Mouse (Mus musculus) liver, embryonic 11.5 days (tissue): ENCODE data around the gene Pik3cd. TPM values are rescaled to one million over a fixed set of nuclear protein-coding genes. Genes with fewer than 3 reads are reported as not detected.

Source experiments
- ATAC-seq: fragments of 200-750 bp; cut with Nextera tagmentation; replicated peaks from 2 replicates; pipeline ENCODE4 v1.8.0; 2017; ENCODE audit warnings: moderate number of reproducible peaks, mild to moderate bottlenecking, moderate TSS enrichment, moderate library complexity; ENCODE audit not compliant: low FRiP score
- DNase-seq: peaks from one replicate; pipeline ENCODE4 v3.0.0-alpha.2; 2017; ENCODE audit warnings: low spot score
- H3K27ac ChIP-seq: fragments of 300-500 bp; sonication (generic); 2 replicates; pipeline ENCODE4 v1.5.1; 2014; ENCODE audit warnings: mild to moderate bottlenecking, low read depth, low read length, control low read depth
- H3K27me3 ChIP-seq: fragments of 300-500 bp; sonication (generic); replicated peaks from 2 replicates; pipeline ENCODE4 v1.6.1; 2014; ENCODE audit warnings: low read length, mixed read lengths; ENCODE audit not compliant: control insufficient read depth, insufficient read depth
- H3K36me3 ChIP-seq: fragments of 300-500 bp; sonication (generic); 2 replicates; pipeline ENCODE4 v1.6.1; 2014; ENCODE audit warnings: mild to moderate bottlenecking, low read length, moderate library complexity, mixed read lengths; ENCODE audit not compliant: control insufficient read depth, insufficient read depth
- H3K4me1 ChIP-seq: fragments of 300-500 bp; sonication (generic); replicated peaks from 2 replicates; pipeline ENCODE4 v1.6.1; 2014; ENCODE audit warnings: low read length, mixed read lengths; ENCODE audit not compliant: control insufficient read depth, insufficient read depth
- H3K4me2 ChIP-seq: fragments of 300-500 bp; sonication (generic); 2 replicates; pipeline ENCODE4 v1.6.1; 2014; ENCODE audit warnings: mild to moderate bottlenecking, control low read depth, moderate library complexity
- H3K4me3 ChIP-seq: fragments of 300-500 bp; sonication (generic); 2 replicates; pipeline ENCODE4 v1.5.1; 2014; ENCODE audit warnings: low read depth, low read length, control low read depth
- H3K9ac ChIP-seq: fragments of 300-500 bp; sonication (generic); 2 replicates; pipeline ENCODE4 v1.6.1; 2014; ENCODE audit warnings: low read depth, low read length, control low read depth
- H3K9me3 ChIP-seq: fragments of 300-500 bp; sonication (generic); 2 replicates; pipeline ENCODE4 v1.6.1; 2016; ENCODE audit warnings: low read length, inconsistent platforms, mixed read lengths; ENCODE audit not compliant: control insufficient read depth
- WGBS: fragments of 180-500 bp; shearing (Covaris S2); extraction: QIAGEN DNeasy Blood & Tissue Kit; methylation state at CpG from one replicate; pipeline ENCODE4 v1.1.7; 2014; 5-methylcytosine and 5-hydroxymethylcytosine counted together
- polyA plus RNA-seq: library from polyadenylated mRNA; unstranded; fragments of >200 nt; fragmentation: Nextera tagmentation; extraction: Ambion mirVana; gene quantifications from 2 replicates; pipeline ENCODE4 v1.2.1, GENCODE M21; 2014

The Pik3cd gene
- polyA plus RNA-seq, 1 experiment from 2014 or later: 12.6 TPM

DNA sequence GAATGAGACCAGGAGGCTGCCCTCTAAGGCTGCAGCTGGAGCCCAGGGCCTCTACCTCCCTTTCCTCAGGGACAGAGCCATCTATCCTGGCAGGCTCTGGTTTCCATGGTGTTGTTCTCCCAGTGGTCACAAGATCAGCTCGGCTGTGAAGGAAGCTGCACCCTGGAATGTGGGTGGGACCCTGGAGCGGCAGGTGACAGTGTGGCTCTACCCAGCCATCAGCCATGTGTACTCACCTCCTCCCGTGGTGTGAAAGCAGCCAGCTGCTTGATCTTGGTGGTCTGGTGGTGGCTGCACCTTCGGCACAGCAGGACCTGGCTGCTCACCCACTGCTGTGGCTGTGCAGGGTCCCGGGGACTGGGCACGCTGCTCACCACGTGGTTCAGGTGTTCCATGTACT, 28.5 kb upstream of the Pik3cd start:
- Histone ChIP-seq H3K36me3 (peaks cover 43% of the 10 kb centered on the region), H3K4me3 (no peak overlapping the region), H3K27ac (no peak overlapping the region), H3K4me2 (no peak overlapping the region), H3K9ac (no peak overlapping the region), H3K27me3 (no peaks in the 10 kb centered on the region), H3K9me3 (no peaks in the 10 kb centered on the region), H3K4me1 (peaks cover 30% of the 10 kb centered on the region)
- no peak for DNase-seq
- ATAC-seq: no peak
- WGBS: 67% methylated on average over 7 of the region's 7 CpGs

DNA sequence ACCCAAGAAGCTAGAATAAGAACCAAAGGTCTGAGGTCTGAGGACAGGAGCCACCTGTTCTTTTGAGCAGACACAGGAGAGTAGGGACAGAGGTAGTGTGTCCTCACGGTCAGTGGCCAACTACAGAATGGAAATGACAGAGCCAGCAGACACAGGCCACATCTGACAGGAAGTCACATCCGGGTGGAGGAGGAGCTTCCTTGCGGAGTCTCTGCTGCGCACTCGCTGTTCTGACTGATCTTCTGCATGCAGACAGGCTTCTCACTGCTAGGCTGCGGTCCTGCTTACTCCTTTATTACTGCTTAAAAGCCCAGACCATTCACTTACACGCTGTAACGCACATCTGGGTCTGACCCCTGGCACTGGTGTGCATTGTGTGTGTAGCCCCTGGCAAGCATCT, 26.4 kb upstream of the Pik3cd start:
- no peak overlapping the region for H3K9ac ChIP-seq
- ATAC-seq (no peak), DNase-seq (no peak)
- no peak overlapping the region for H3K27ac ChIP-seq
- H3K4me3 ChIP-seq: no peak overlapping the region
- no peak overlapping the region for H3K4me2 ChIP-seq
- H3K9me3 ChIP-seq: no peaks in the 10 kb centered on the region
- no peaks in the 10 kb centered on the region for H3K27me3 ChIP-seq
- H3K4me1 ChIP-seq: peaks cover 15% of the 10 kb centered on the region
- 69% methylated on average over 8 of the region's 8 CpGs for WGBS
- H3K36me3 ChIP-seq: peaks cover 51% of the 10 kb centered on the region

DNA sequence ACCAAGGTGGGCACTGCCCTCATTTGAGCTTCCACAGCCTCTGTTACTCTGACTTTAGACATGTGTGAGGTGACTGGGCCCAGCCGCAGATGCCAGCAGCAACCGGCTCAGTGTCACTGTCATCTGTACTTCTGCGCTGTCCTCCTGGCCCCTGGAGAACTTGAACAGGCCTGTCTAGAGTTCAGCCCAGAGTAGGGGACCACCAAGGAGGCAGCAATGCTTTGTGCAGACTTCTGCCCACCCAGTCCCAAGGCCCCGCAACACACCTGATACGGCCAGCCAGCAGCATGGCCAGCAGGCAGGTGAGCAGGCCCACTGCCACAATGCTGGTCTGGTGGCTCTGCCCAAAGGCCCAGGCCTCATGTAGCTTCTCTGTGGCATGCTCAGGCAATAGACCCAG, 25.3 kb upstream of the Pik3cd start:
- H3K4me2 ChIP-seq: no peak overlapping the region
- ATAC-seq: no peak
- no peak for DNase-seq
- H3K9ac ChIP-seq: no peak overlapping the region
- H3K27me3 ChIP-seq: no peaks in the 10 kb centered on the region
- peaks cover 7% of the 10 kb centered on the region for H3K4me1 ChIP-seq
- WGBS: 96% methylated on average over 5 of the region's 5 CpGs
- no peaks in the 10 kb centered on the region for H3K9me3 ChIP-seq
- H3K4me3 ChIP-seq: no peak overlapping the region
- no peak overlapping the region for H3K27ac ChIP-seq
- peaks cover 51% of the 10 kb centered on the region for H3K36me3 ChIP-seq

DNA sequence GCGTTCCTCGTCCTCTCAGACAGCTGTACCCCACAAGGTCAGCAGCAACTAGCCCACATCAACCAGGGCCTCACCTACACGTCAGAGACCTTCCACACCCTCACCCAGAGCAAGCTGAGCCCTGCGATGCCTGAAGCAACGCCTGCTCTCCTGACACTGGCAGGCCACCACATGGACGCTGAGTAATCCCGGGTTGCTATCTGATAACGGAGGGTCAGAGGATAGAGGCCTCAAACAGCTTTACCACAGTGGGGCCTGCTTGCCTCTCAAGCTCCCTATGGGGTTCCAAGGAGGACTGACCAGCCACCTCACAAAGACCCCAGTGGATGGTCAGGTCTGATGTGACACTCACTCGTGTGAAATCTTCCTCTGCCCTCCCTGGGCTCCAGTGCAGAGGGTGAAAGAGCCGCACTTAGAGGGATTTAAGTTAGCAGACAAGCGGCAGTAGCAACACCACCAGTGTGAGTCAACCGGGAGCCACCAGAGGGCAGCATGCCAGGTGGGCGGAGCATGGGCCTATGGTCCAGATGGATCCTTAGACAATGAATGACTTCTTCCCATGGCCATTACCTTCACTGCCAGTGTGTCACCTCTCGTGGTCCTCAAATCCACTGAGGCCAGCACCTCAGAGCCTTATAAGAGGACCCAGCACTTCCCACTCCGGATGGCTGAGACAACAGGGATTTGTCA, 23.4 kb upstream of the Pik3cd start:
- H3K9ac ChIP-seq: no peak overlapping the region
- peaks cover 54% of the 10 kb centered on the region for H3K36me3 ChIP-seq

DNA sequence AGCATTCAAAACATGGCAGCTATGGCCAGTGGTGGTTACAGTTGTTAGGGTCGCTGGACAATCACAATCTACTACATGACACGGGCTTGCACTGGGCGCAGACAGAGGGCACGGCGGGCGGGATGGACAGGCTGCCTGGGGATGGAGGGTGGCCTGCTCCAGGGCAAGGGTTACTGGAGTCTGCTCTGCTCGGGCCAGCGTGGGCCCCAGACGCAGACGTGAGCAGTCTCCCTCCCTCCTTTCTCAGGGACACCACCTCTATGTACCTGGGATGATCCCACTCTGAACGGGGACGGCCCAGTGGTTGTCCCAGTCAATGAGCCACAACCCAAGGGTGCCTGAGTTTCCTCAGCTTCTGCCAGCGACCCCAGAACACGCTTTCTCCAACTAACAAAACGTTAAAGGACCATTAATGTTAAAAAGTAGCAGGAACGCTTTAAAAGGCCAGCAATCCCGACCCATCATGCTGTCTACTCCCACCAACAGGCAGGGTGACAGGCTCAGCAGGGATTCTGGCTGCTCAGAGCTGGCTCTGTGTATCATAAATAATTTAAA, 22.6 kb upstream of the Pik3cd start:
- ATAC-seq (no peak), DNase-seq (no peak)
- 89% methylated on average over 17 of the region's 17 CpGs for WGBS
- H3K4me2 ChIP-seq: no peak overlapping the region
- H3K36me3 ChIP-seq: peaks cover 55% of the 10 kb centered on the region
- peaks cover 2% of the 10 kb centered on the region; the same call in 1 of the 2 replicates for H3K4me1 ChIP-seq
- H3K9ac ChIP-seq: no peak overlapping the region
- no peak overlapping the region for H3K27ac ChIP-seq
- no peaks in the 10 kb centered on the region for H3K27me3 ChIP-seq
- no peak overlapping the region for H3K4me3 ChIP-seq
- H3K9me3 ChIP-seq: no peaks in the 10 kb centered on the region

More for the DNA sequence above, 23.4 kb upstream of the Pik3cd start:
- Histone ChIP-seq H3K9me3 (no peaks in the 10 kb centered on the region), H3K27ac (no peak overlapping the region), H3K4me2 (no peak overlapping the region), H3K4me3 (no peak overlapping the region), H3K27me3 (no peaks in the 10 kb centered on the region), H3K4me1 (peaks cover 2% of the 10 kb centered on the region; the same call in 1 of the 2 replicates)
- DNase-seq: peak; percentile 68
- ATAC-seq: peak; percentile 58; the same call in 1 of the 2 replicates
- 57% methylated on average over 15 of the region's 15 CpGs for WGBS

DNA sequence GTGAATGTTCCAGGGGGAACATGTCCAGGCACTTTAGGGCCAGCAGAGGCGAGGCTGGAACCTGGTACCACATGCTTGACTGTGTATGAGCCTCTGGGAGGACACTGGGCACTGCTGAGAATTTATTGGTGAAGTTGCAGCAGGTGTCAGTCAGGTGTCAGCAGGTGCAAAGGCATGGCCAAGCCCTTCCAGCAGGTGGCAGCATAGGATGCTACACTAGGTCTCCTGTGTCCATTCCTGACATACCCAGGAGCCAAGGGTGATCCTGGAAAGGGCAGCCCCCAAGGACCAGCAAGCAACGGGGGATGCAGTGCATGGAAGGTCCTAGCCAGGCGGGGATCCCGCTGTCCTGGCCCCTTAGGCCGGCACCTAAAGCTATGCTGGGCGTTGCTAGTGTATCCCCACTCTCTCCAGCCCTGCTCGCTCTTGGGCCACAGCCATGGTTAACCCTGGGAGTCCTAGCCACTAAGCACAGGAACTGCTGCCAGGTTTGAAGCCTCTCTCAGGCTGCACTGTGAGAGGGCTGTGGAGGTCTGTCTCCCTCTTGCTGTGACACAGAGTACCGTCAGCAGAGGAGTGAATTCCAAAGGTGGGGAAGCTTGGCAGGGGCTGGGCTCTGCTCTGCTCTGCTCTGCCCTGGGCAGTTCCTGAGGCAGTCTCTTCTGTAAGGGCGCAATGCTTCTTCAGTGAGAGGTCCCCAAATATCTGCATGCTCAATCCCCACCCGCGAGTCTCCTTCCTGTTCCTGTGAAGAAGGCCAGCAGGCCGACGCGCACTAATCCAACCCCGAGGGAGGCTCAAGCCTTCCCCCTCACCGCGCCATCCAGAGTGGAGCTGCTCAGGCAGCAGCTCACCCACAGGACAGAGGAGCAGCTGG, 21.7 kb upstream of the Pik3cd start:
- H3K36me3 ChIP-seq: peaks cover 56% of the 10 kb centered on the region
- H3K4me3 ChIP-seq: no peak overlapping the region
- no peak overlapping the region for H3K27ac ChIP-seq
- DNase-seq (no peak), ATAC-seq (no peak)
- 79% methylated on average over 17 of the region's 17 CpGs for WGBS
- no peak overlapping the region for H3K9ac ChIP-seq
- no peak overlapping the region for H3K4me2 ChIP-seq
- H3K9me3 ChIP-seq: no peaks in the 10 kb centered on the region
- H3K4me1 ChIP-seq: no peaks in the 10 kb centered on the region
- H3K27me3 ChIP-seq: no peaks in the 10 kb centered on the region

DNA sequence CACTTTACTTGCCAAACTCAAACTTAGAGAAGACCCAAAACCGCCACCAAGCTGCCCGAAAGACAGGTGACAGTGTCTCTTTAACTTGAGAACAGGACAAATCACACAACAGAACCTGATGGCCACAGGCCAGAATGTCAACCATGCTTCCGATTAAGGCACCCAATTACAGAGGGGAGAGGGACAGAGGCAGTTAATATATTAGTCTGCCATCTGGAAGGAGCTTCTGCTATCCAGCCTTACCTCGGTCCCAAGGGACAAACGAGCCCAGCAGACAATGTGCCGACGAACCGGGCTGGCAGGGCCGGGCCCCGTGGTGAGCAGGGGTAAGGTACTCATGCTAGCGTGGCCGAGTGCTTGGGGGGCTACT, 20.6 kb upstream of the Pik3cd start:
- H3K4me1 ChIP-seq: no peaks in the 10 kb centered on the region
- no peak overlapping the region for H3K27ac ChIP-seq
- DNase-seq (no peak), ATAC-seq (no peak)
- peaks cover 60% of the 10 kb centered on the region for H3K36me3 ChIP-seq
- no peaks in the 10 kb centered on the region for H3K9me3 ChIP-seq
- H3K27me3 ChIP-seq: no peaks in the 10 kb centered on the region
- 92% methylated on average over 12 of the region's 12 CpGs for WGBS
- H3K4me3 ChIP-seq: no peak overlapping the region
- no peak overlapping the region for H3K9ac ChIP-seq
- H3K4me2 ChIP-seq: no peak overlapping the region

DNA sequence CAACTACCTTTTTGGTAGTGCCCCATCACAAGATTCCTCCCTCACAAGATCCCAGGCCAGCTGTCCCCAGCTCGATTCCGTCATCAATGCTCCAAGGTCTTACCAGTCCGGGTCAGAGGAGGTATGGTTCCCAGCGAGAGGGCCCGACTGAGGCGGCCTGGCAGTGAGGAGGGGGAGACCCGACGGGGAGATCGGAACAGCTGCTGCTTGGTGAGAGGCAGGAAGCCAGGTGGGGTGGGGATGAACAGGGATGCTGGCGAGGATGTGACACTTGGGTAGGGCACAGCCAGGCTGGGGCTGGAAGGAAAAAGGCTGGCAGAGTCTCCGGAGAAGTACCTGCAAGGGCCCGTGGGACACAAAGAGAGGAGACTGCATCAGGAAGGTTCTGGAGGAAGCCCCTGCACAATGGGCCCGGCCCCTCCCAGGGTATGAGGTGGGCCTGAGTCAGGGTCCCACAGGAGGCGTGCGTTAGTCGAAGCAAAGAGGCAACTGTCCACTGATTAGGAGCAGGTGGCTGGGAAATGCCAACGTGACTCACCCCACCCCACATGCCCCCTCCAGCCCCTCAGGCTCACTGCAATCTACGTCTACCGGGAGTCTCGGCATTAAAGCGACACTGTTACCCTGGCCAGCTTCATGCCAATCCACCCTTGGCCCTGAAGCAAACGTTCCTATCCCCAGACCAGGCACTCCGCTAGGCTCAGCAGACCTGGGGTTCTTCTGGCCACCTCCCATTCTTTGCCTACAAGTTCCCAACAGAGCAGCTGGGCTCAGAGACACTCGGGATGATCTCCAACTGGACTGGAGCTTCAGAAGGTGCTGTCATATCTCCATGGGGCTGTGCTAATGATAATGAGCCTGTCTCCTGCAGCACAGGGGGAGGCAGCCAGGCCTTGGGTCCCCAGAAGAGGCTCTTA, 20.0 kb upstream of the Pik3cd start:
- DNase-seq (no peak), ATAC-seq (no peak)
- Histone ChIP-seq H3K4me2 (no peak overlapping the region), H3K9me3 (no peaks in the 10 kb centered on the region), H3K36me3 (peaks cover 59% of the 10 kb centered on the region), H3K4me3 (no peak overlapping the region), H3K27me3 (no peaks in the 10 kb centered on the region), H3K9ac (no peak overlapping the region), H3K4me1 (no peaks in the 10 kb centered on the region), H3K27ac (no peak overlapping the region)
- WGBS: 87% methylated on average over 24 of the region's 24 CpGs
